13 mouse cellular contexts compared by ENCODE assay signal in genomic region chr2:17855566-17856264, GRCm38 (mm10).
"Had no signal": no experiment of that assay in that cellular context is flagged by ENCODE, and none has a peak within 500 bp of the region (broad histone marks: within the 10 kb centered on the region; RNA-seq: fewer than 3 reads in every experiment).

No protein-coding gene starts in this region.

- H3K4me1 ChIP-seq: liver, embryonic 12.5 days had no signal

- H3K27ac ChIP-seq: limb, embryonic 15.5 days; liver, embryonic 12.5 days; midbrain, embryonic 10.5 days; neural tube, embryonic 15.5 days had no signal

- H3K4me3 ChIP-seq: limb, embryonic 15.5 days; liver, embryonic 12.5 days; midbrain, embryonic 10.5 days; myocyte; neural tube, embryonic 15.5 days had no signal

- DNase-seq: kidney, adult 11 months; kidney, postnatal 10 days; midbrain, embryonic 14.5 days; right cerebral cortex, adult 18-20 months; right cerebral cortex, postnatal 4 days; spleen, adult 18-20 months; thymus, adult 18-20 months; thymus, postnatal 14 days had no signal
